Mouse (Mus musculus) MEL (cell line): ENCODE data around the gene Cbfa2t2. TPM values are rescaled to one million over a fixed set of nuclear protein-coding genes. Genes with fewer than 3 reads are reported as not detected.
A peak's percentile ranks its signal among the peaks of the same experiment; 100 is the strongest.

Experiments used
- DNase-seq: peaks from one replicate; pipeline ENCODE4 v3.0.0; 2011; ENCODE audit warnings: low read depth, low spot score
- H3K27ac ChIP-seq: 2 replicates; pipeline ENCODE4 v1.5.1; 2012; ENCODE audit warnings: low read depth, mild to moderate bottlenecking, control low read depth, low read length, moderate library complexity; ENCODE audit not compliant: control insufficient read depth
- H3K27me3 ChIP-seq, 2 experiments: fragments of 150-350 bp in 1 of 2; sonication (generic) in 1 of 2; 2 replicates each; pipeline ENCODE4 v1.6.1; 2012; ENCODE audit warnings: low read length in 2 of 2, mild to moderate bottlenecking in 2 of 2, improper control_type of control experiment in 1 of 2, moderate library complexity in 1 of 2; ENCODE audit not compliant: insufficient read depth in 2 of 2, control insufficient read depth in 1 of 2
- H3K36me3 ChIP-seq, 2 experiments: 2 replicates each; pipeline ENCODE4 v1.6.1; 2012 to 2014; ENCODE audit warnings: low read length in 2 of 2, improper control_type of control experiment in 1 of 2, inconsistent platforms in 1 of 2, mild to moderate bottlenecking in 1 of 2; ENCODE audit not compliant: insufficient read depth in 2 of 2, control insufficient read depth in 1 of 2
- H3K4me1 ChIP-seq, 2 experiments: fragments of 150-350 bp in 1 of 2; sonication (generic) in 1 of 2; 2 replicates each; pipeline ENCODE4 v1.6.1; 2012; ENCODE audit warnings: low read length in 2 of 2, improper control_type of control experiment in 1 of 2, mild to moderate bottlenecking in 1 of 2; ENCODE audit not compliant: insufficient read depth in 2 of 2, control insufficient read depth in 1 of 2
- H3K4me3 ChIP-seq, 2 experiments: fragments of 150-350 bp in 1 of 2; sonication (generic) in 1 of 2; 2 replicates each; pipeline ENCODE4 v1.5.1; 2012; ENCODE audit warnings: low read depth in 2 of 2, low read length in 2 of 2, mild to moderate bottlenecking in 2 of 2, moderate library complexity in 2 of 2, control low read depth in 1 of 2, improper control_type of control experiment in 1 of 2; ENCODE audit not compliant: control insufficient read depth in 1 of 2, insufficient read depth in 1 of 2
- H3K79me2 ChIP-seq: 2 replicates; pipeline ENCODE4 v1.6.1; 2012; ENCODE audit warnings: mild to moderate bottlenecking, low read length, moderate library complexity; ENCODE audit not compliant: control insufficient read depth, poor library complexity, insufficient read depth
- H3K9ac ChIP-seq: 2 replicates; pipeline ENCODE4 v1.6.1; 2012; ENCODE audit warnings: low read depth, mild to moderate bottlenecking, control low read depth, low read length, moderate library complexity; ENCODE audit not compliant: control insufficient read depth, poor library complexity, severe bottlenecking
- H3K9me3 ChIP-seq: fragments of 150-350 bp; sonication (generic); replicated peaks from 2 replicates; pipeline ENCODE4 v1.6.1; 2012; ENCODE audit warnings: mild to moderate bottlenecking, low read length, improper control_type of control experiment, moderate library complexity; ENCODE audit not compliant: insufficient read depth
- CHD1 ChIP-seq: IDR thresholded peaks from 2 replicates; pipeline ENCODE4 v1.6.1; 2012; ENCODE audit warnings: low read depth, mild to moderate bottlenecking, inconsistent platforms, low read length, improper control_type of control experiment
- CHD2 ChIP-seq: IDR thresholded peaks from 2 replicates; pipeline ENCODE4 v1.6.1; 2011; ENCODE audit warnings: low read length, improper control_type of control experiment
- CTCF ChIP-seq, 3 experiments: IDR thresholded peaks in 2 of 3; conservative IDR thresholded peaks in 1 of 3; 2 replicates each; pipeline ENCODE4 v1.5.1; 2011 to 2012; ENCODE audit warnings: low read length in 3 of 3, low read depth in 2 of 3, mild to moderate bottlenecking in 2 of 3, improper control_type of control experiment in 1 of 3, inconsistent platforms in 1 of 3, mixed read lengths in 1 of 3, moderate library complexity in 1 of 3; ENCODE audit not compliant: control insufficient read depth in 1 of 3, insufficient read depth in 1 of 3, poor library complexity in 1 of 3, severe bottlenecking in 1 of 3
- EP300 ChIP-seq, 2 experiments: IDR thresholded peaks; 2 replicates each; pipeline ENCODE4 v1.6.1; 2011; ENCODE audit warnings: improper control_type of control experiment in 2 of 2, low read length in 2 of 2, low read depth in 1 of 2, mild to moderate bottlenecking in 1 of 2
- HCFC1 ChIP-seq: IDR thresholded peaks from 2 replicates; pipeline ENCODE4 v1.6.1; 2012; ENCODE audit warnings: low read depth, mild to moderate bottlenecking, inconsistent platforms, low read length, improper control_type of control experiment, moderate library complexity
- KAT2A ChIP-seq: conservative IDR thresholded peaks from 2 replicates; pipeline ENCODE4 v1.6.1; 2012; ENCODE audit warnings: low read depth, low read length, improper control_type of control experiment, inconsistent platforms
- MAFK ChIP-seq: IDR thresholded peaks from 2 replicates; pipeline ENCODE4 v1.6.1; 2011; ENCODE audit warnings: low read depth, mild to moderate bottlenecking, low read length, improper control_type of control experiment, borderline replicate concordance
- MEF2A ChIP-seq: IDR thresholded peaks from 2 replicates; pipeline ENCODE4 v1.6.1; 2014; ENCODE audit warnings: low read depth, mild to moderate bottlenecking, inconsistent platforms, low read length, improper control_type of control experiment; ENCODE audit not compliant: poor library complexity, insufficient replicate concordance, severe bottlenecking; ENCODE audit errors: extremely low read depth
- MXI1 ChIP-seq: IDR thresholded peaks from 2 replicates; pipeline ENCODE4 v1.6.1; 2011; ENCODE audit warnings: mild to moderate bottlenecking, low read depth, low read length, improper control_type of control experiment
- MYC ChIP-seq: IDR thresholded peaks from 2 replicates; pipeline ENCODE4 v1.6.1; 2011; ENCODE audit warnings: low read depth, mild to moderate bottlenecking, low read length, improper control_type of control experiment, moderate library complexity
- NELFE ChIP-seq: IDR thresholded peaks from 2 replicates; pipeline ENCODE4 v1.6.1; 2011; ENCODE audit warnings: low read depth, low read length, improper control_type of control experiment
- NRF1 ChIP-seq: IDR thresholded peaks from 2 replicates; pipeline ENCODE4 v1.6.1; 2014; ENCODE audit warnings: low read depth, mild to moderate bottlenecking, inconsistent platforms, low read length, improper control_type of control experiment, moderate library complexity; ENCODE audit not compliant: poor library complexity, insufficient read depth, severe bottlenecking
- POLR2AphosphoS2 ChIP-seq: IDR thresholded peaks from 2 replicates; pipeline ENCODE4 v1.6.1; 2011; ENCODE audit warnings: low read length, improper control_type of control experiment
- POLR2AphosphoS5 ChIP-seq: IDR thresholded peaks from 2 replicates; pipeline ENCODE4 v1.6.1; 2012; ENCODE audit warnings: low read depth, borderline replicate concordance, mild to moderate bottlenecking, inconsistent platforms, low read length, moderate library complexity, mixed read lengths
- RAD21 ChIP-seq: IDR thresholded peaks from 2 replicates; pipeline ENCODE4 v1.6.1; 2011; ENCODE audit warnings: mild to moderate bottlenecking, low read depth, low read length, improper control_type of control experiment
- RCOR1 ChIP-seq: IDR thresholded peaks from 2 replicates; pipeline ENCODE4 v1.6.1; 2012; ENCODE audit warnings: low read depth, mild to moderate bottlenecking, inconsistent platforms, low read length, improper control_type of control experiment
- SMC3 ChIP-seq: IDR thresholded peaks from 2 replicates; pipeline ENCODE4 v1.6.1; 2011; ENCODE audit warnings: low read depth, low read length, improper control_type of control experiment
- TAL1 ChIP-seq: IDR thresholded peaks from 2 replicates; pipeline ENCODE4 v1.6.1; 2012; ENCODE audit warnings: mild to moderate bottlenecking, inconsistent platforms, low read length, moderate library complexity, mixed read lengths
- USF2 ChIP-seq, 2 experiments: IDR thresholded peaks; 2 replicates each; pipeline ENCODE4 v1.6.1; 2011 to 2012; ENCODE audit warnings: improper control_type of control experiment in 2 of 2, low read length in 2 of 2, borderline replicate concordance in 1 of 2, inconsistent platforms in 1 of 2, low read depth in 1 of 2, mild to moderate bottlenecking in 1 of 2; ENCODE audit not compliant: insufficient read depth in 1 of 2
- ZC3H11A ChIP-seq: IDR thresholded peaks from 2 replicates; pipeline ENCODE4 v1.6.1; 2012; ENCODE audit warnings: low read depth, mild to moderate bottlenecking, inconsistent platforms, low read length, improper control_type of control experiment
- polyA plus RNA-seq, 2 experiments: library from polyadenylated mRNA; stranded (reverse) in 1 of 2; unstranded in 1 of 2; fragments of >175 nt in 1 of 2; fragments of >200 nt in 1 of 2; gene quantifications; 2 replicates each; pipeline versions ENCODE4 v1.2.1 to v1.2.4; 2012; ENCODE audit warnings: low replicate concordance in 2 of 2, low read depth in 1 of 2; ENCODE audit not compliant: insufficient read length in 2 of 2, insufficient read depth in 1 of 2, missing spikeins in 1 of 2
- total RNA-seq: library from RNA; depleted of rRNA; stranded (reverse); fragments of 300-350 nt; gene quantifications from 2 replicates; pipeline ENCODE4 v1.2.3, GENCODE M21; 2012; rRNA removed

The Cbfa2t2 gene
- total and polyA plus RNA-seq, 3 experiments: 5.9 to 23.1 TPM; not detected in 1

DNA sequence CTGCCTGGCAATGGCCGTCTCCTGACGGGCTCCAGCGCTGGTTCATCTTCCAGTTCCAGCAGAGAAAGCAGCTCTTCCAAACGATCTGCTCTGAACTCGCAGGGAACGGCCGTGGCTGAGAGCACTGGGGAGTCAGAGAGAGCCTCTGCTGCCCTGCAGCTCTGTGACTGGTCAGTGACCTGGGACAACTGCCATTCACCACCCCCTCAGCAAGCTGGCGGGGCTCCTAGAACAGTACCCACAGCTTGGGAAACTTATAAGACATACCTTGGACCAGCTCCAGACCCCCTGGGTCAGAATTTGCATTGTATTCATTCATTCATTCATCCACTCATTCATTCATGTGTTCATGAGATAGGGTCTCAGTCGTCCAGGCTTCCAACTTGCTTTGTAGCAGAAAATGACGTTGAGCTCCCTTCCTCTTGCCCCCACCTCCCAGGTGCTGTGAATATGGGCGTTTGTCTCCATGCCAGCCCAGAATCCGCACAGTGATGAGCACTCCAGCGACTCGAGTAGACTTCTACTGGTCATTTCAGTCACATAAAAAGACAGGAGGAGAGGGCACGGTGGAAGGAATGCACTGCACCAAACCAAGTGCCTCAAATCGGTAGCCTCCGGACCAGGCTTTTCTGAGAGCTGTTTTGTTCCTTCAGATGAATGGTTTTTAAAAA is 148.8 kb downstream of the Cbfa2t2 start:
- Histone ChIP-seq H3K4me3 (no peak overlapping the region), H3K36me3 (peaks cover 0 to 14% of the 10 kb centered on the region in 2 experiments; a peak in 2 of 4 replicates), H3K9ac (no peak overlapping the region), H3K27ac (no peak overlapping the region), H3K27me3 (no peaks in the 10 kb centered on the region), H3K9me3 (no peaks in the 10 kb centered on the region), H3K4me1 (peaks cover 12 to 16% of the 10 kb centered on the region in 2 experiments), H3K79me2 (no peaks in the 10 kb centered on the region)
- TF ChIP-seq CHD2: no peak
- no peak for TF ChIP-seq POLR2AphosphoS5
- TF ChIP-seq MEF2A: no peak
- TF ChIP-seq RCOR1: no peak
- TF ChIP-seq MAFK: no peak
- TF ChIP-seq NRF1: no peak
- TF ChIP-seq MXI1: no peak
- no peak for TF ChIP-seq HCFC1
- no peak for TF ChIP-seq CHD1
- no peak for TF ChIP-seq EP300 (IDR thresholded peaks at IDR 0.05; ENCODE audit: low read depth in 1 of 2, low read length in 2 of 2)
- no peak for TF ChIP-seq TAL1
- no peak for TF ChIP-seq POLR2AphosphoS2
- TF ChIP-seq NELFE: no peak
- TF ChIP-seq MYC: no peak
- TF ChIP-seq SMC3: no peak
- no peak for DNase-seq

GRCm38 (mm10) chr2:154586405-154586804 is 150.1 kb downstream of the Cbfa2t2 start:
- H3K79me2 ChIP-seq: no peaks in the 10 kb centered on the region
- H3K9me3 ChIP-seq: no peaks in the 10 kb centered on the region
- peaks cover 0 to 14% of the 10 kb centered on the region in 2 experiments; a peak in 2 of 4 replicates for H3K36me3 ChIP-seq
- no peak overlapping the region for H3K27ac ChIP-seq
- no peaks in the 10 kb centered on the region for H3K27me3 ChIP-seq
- H3K4me3 ChIP-seq: no peak overlapping the region
- H3K9ac ChIP-seq: no peak overlapping the region
- no peak for TF ChIP-seq MAFK
- TF ChIP-seq RAD21: peak; percentile 71
- TF ChIP-seq CTCF (IDR thresholded peaks at IDR 0.05 in 2 of 3, conservative IDR thresholded peaks at IDR 0.05 in 1 of 3; ENCODE audit: control insufficient read depth in 1 of 3, insufficient read depth in 1 of 3, low read depth in 2 of 3, low read length in 3 of 3, poor library complexity in 1 of 3, severe bottlenecking in 1 of 3): peak; percentile 51 to 80 (median 73)
- TF ChIP-seq KAT2A: no peak
- TF ChIP-seq SMC3: peak; percentile 71
- no peak for TF ChIP-seq USF2 (IDR thresholded peaks at IDR 0.05; ENCODE audit: borderline replicate concordance in 1 of 2, insufficient read depth in 1 of 2, low read depth in 1 of 2, low read length in 2 of 2)
- TF ChIP-seq ZC3H11A: peak; percentile 53
- TF ChIP-seq, all 39 proteins: peak for 4
- peaks cover 12 to 22% of the 10 kb centered on the region in 2 experiments for H3K4me1 ChIP-seq
- peak; percentile 76 for DNase-seq

Other genes starting within 250 kb of the Cbfa2t2 start
- gene Bpifb1, start 245.7 kb upstream of the Cbfa2t2 start, total RNA-seq: not detected in 2 replicates
- gene Bpifb1, start 245.7 kb upstream of the Cbfa2t2 start, polyA plus RNA-seq: not detected
- not detected in 2 replicates for gene Bpifb5, start 212.7 kb upstream of the Cbfa2t2 start, total RNA-seq
- not detected for gene Bpifb5, start 212.7 kb upstream of the Cbfa2t2 start, polyA plus RNA-seq
- gene Bpifb9a, start 178.6 kb upstream of the Cbfa2t2 start, total RNA-seq: not detected in 2 replicates
- not detected for gene Bpifb9a, start 178.6 kb upstream of the Cbfa2t2 start, polyA plus RNA-seq
- not detected in 2 replicates for gene Bpifb9b, start 129.3 kb upstream of the Cbfa2t2 start, total RNA-seq
- not detected for gene Bpifb9b, start 129.3 kb upstream of the Cbfa2t2 start, polyA plus RNA-seq
- gene Cdk5rap1, start 63.5 kb upstream of the Cbfa2t2 start, total RNA-seq: 14.1 and 14.7 TPM in 2 replicates
- 10 to 100 TPM in 1 of 2 experiments, not detected in 1; 13.1 TPM for gene Cdk5rap1, start 63.5 kb upstream of the Cbfa2t2 start, polyA plus RNA-seq
- 2.7 and 3.0 TPM in 2 replicates for gene Snta1, start 28.4 kb upstream of the Cbfa2t2 start, total RNA-seq
- gene Snta1, start 28.4 kb upstream of the Cbfa2t2 start, polyA plus RNA-seq: 1 to 10 TPM in 1 of 2 experiments, not detected in 1; 6.7 TPM
- 0.26 and 0.42 TPM in 2 replicates for gene 1700003F12Rik, start 110.6 kb downstream of the Cbfa2t2 start, total RNA-seq
- under 1 TPM in 1 of 2 experiments, not detected in 1; 0.72 TPM for gene 1700003F12Rik, start 110.6 kb downstream of the Cbfa2t2 start, polyA plus RNA-seq
- gene Actl10, start 115.3 kb downstream of the Cbfa2t2 start, total RNA-seq: 0.13 and 0.35 TPM in 2 replicates
- under 1 TPM in 1 of 2 experiments, not detected in 1; 0.79 TPM for gene Actl10, start 115.3 kb downstream of the Cbfa2t2 start, polyA plus RNA-seq
- gene Necab3, start 122.4 kb downstream of the Cbfa2t2 start, total RNA-seq: 3.8 and 4.0 TPM in 2 replicates
- gene Necab3, start 122.4 kb downstream of the Cbfa2t2 start, polyA plus RNA-seq: 10 to 100 TPM in 1 of 2 experiments, not detected in 1; 12.1 TPM
- 14.8 and 17.4 TPM in 2 replicates for gene E2f1, start 133.4 kb downstream of the Cbfa2t2 start, total RNA-seq
- 10 to 100 TPM in 1 of 2 experiments, not detected in 1; 41.6 TPM for gene E2f1, start 133.4 kb downstream of the Cbfa2t2 start, polyA plus RNA-seq
- 5.9 and 6.8 TPM in 2 replicates for gene Pxmp4, start 167.2 kb downstream of the Cbfa2t2 start, total RNA-seq
- gene Pxmp4, start 167.2 kb downstream of the Cbfa2t2 start, polyA plus RNA-seq: 10 to 100 TPM in 1 of 2 experiments, not detected in 1; 12.2 TPM
- 2.0 TPM in 2 replicates for gene Zfp341, start 176.8 kb downstream of the Cbfa2t2 start, total RNA-seq
- 1 to 10 TPM in 1 of 2 experiments, not detected in 1; 6.3 TPM for gene Zfp341, start 176.8 kb downstream of the Cbfa2t2 start, polyA plus RNA-seq
- not detected in 2 replicates for gene 4930519P11Rik, start 177.0 kb downstream of the Cbfa2t2 start, total RNA-seq
- under 1 TPM in 1 of 2 experiments, not detected in 1; 0.22 TPM for gene 4930519P11Rik, start 177.0 kb downstream of the Cbfa2t2 start, polyA plus RNA-seq
- 118 TPM in 2 replicates for gene Chmp4b, start 215.2 kb downstream of the Cbfa2t2 start, total RNA-seq
- 100 to 1,000 TPM in 1 of 2 experiments, not detected in 1; 196 TPM for gene Chmp4b, start 215.2 kb downstream of the Cbfa2t2 start, polyA plus RNA-seq